Mouse (Mus musculus) liver, postnatal 0 days (tissue): ENCODE measurements at regions not wholly inside any gene's neighbourhood (a gene's known extent, or its start where the extent isn't known, plus 50 kb on each side); places are given as distances from the start of the nearest gene placed in this dataset.

Source experiments
- CTCF ChIP-seq: sonication (generic); IDR thresholded peaks from 2 replicates; pipeline ENCODE4 v1.5.1; 2016; ENCODE audit warnings: antibody characterized with exemption, low read depth
- EP300 ChIP-seq: IDR thresholded peaks from 2 replicates; pipeline ENCODE4 v1.6.1; 2016; ENCODE audit warnings: antibody characterized with exemption, low read depth, mild to moderate bottlenecking

- no peak for TF ChIP-seq CTCF
- TF ChIP-seq EP300 = no peak
Measured at GRCm38 (mm10) chr2:75208821-75209758, 383.5 kb downstream of the Mtx2 start.
